Mouse (Mus musculus) adrenal gland, postnatal 25 days (tissue): ENCODE data around the gene Lin7c. TPM values are rescaled to one million over a fixed set of nuclear protein-coding genes. Genes with fewer than 3 reads are reported as not detected.
"Not testable (repeated sequence)": the region's sequence is repeated elsewhere in the genome, so short reads cannot be mapped to it uniquely, and the experiment has no call there.

Experiments used
- DNase-seq: peaks from one replicate; pipeline ENCODE4 v3.0.0; 2021; ENCODE audit warnings: mixed read lengths
- long read RNA-seq: library from polyadenylated mRNA; stranded (forward); transcript quantifications from one replicate; pipeline ENCODE4 v2.0.0, GENCODE M21; 2021
- total RNA-seq: library from RNA; stranded (reverse); gene quantifications from 2 replicates; pipeline ENCODE4 v1.2.3, GENCODE M21; 2021

Gene Lin7c
- total RNA-seq = 61.6 and 88.7 TPM in 2 replicates
- long read RNA-seq, full-length matches to known transcripts = 59 of 72 reads
- long read RNA-seq, partial matches to known transcripts = 12 of 72 reads
- long read RNA-seq, other reads (novel, unspliced or antisense) = 1 of 72 reads

DNA sequence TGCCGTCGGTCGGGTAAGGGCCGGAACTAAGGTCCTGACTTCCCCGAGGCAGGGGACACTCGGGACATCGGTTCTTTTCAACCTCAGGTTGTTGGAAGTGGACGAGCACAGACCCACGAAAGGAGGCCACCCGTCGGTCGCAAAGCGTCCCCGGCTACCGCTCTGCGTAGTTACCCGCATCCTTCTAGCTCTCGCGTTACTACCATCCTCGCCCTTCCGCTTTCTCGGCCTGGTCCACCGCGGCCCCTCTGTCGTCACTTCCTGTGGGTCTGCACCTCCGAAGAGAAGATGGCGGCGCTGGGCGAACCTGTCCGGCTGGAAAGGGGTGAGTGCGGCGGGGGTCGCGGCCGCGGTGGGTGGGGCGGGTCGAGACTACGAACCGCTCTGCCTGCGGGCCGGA lies at the start of gene Lin7c:
TSS of gene Lin7c (plus strand) at position 257 of the 400 bp plus-strand sequence.
- peak; percentile 93 for DNase-seq

GRCm38 (mm10) chr2:109846401-109846800 lies 44.3 kb upstream of the Lin7c start:
- DNase-seq = no peak

GRCm38 (mm10) chr2:109848305-109848704 lies 42.3 kb upstream of the Lin7c start:
- DNase-seq = no peak

GRCm38 (mm10) chr2:109848715-109849114 lies 41.9 kb upstream of the Lin7c start:
- DNase-seq = no peak

DNA sequence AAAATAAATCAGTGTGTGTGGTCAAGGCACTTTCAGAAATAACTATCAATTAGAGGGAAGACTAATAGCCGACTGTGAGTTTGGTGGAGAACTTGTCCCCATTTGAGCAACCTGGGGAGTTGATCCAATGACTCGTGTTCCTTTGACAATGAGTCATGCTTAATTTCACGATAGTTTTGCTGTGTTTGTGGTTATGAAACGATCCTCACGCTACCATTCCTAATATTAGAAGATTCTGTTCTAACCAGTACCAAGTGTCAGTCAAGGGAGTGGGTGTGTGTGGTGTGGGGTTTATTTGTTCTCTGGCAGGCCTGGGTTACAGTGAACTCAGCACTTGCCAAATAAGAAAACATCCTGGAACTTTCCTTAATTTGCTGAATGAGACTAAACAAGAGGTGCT lies 35.1 kb upstream of the Lin7c start:
- DNase-seq = no peak

DNA sequence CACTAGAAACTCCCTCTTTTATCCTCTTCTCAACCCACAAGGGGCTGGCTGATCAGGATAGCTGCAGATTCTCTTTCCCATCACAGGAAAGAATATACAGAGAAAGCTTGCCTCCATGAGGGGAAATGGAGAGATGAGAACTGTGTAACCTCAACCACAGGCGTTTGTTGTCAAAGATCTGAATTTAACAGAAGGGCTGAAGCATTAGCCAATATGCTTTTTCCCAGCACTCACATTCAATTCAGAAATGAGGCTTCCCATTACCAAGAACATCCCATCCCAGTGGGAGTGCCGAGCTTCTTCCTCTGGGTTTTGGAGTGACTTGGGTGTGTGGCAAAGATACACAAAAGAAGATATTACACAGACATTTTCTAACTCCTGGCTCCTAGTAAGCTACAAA lies 31.0 kb upstream of the Lin7c start:
- no peak for DNase-seq

DNA sequence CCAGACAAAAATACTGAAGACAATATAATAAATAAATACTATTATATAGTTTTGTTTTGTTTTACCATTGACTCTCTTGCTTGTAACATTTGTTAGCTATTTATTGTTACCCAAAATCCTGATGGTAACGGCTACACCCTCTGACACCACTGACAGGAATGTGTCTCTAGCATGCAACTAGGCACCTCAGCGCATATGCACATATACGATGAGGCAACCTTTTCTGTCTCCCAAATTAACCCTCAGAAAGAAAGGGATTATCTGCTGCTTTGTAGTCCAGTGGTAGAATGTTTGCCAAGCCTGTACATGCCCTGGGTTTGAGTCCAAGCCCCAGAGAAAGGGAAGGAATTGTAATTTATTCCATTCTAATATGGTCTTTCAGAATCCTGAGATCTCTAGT lies 29.8 kb upstream of the Lin7c start:
- DNase-seq = no peak

GRCm38 (mm10) chr2:109879429-109879828 lies 11.2 kb upstream of the Lin7c start:
- not testable (repeated sequence) for DNase-seq

DNA sequence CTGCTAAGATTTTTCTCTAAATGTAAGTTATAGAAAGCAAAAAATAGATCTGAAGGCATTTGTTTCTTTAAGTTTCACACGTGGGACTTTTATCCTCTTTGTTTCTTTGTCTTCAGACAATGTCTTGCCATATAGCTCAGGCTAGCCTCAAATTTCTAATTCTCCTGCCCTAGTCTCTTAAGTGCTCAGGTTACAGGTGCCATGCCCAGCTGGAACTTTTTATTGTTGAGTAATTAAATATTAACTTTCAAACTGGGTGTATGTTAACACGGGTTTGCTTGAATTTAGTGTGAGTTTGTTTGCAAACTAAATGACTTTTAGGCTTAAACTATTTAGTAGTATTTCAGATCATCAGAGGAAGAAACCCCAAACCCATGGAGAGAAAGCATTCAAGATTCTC lies 9.5 kb upstream of the Lin7c start:
- DNase-seq = no peak

GRCm38 (mm10) chr2:109881625-109882024 lies 9.0 kb upstream of the Lin7c start:
- no peak for DNase-seq

- no peak for DNase-seq
These were observed 6.5 kb upstream of the Lin7c start for GRCm38 (mm10) chr2:109884106-109884505.

DNA sequence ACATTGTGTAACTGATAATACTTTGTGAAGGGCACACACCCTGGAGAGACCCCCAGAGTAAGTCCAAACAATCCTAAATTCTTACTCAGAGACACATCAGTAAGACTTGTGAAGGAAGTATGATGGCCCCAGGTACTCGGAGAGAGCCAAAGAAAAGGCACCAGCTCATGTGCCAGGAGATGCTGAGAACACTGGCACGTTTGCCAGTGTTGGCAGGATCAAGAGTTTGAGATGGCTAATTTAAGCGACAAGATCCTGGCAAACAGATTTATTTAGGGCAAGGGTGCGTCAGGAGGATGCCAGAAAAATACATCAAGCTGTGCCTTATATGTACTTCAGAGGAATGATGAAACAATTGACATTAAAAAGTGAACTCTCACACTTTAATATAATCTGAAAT lies 6.1 kb upstream of the Lin7c start:
- DNase-seq = no peak

DNA sequence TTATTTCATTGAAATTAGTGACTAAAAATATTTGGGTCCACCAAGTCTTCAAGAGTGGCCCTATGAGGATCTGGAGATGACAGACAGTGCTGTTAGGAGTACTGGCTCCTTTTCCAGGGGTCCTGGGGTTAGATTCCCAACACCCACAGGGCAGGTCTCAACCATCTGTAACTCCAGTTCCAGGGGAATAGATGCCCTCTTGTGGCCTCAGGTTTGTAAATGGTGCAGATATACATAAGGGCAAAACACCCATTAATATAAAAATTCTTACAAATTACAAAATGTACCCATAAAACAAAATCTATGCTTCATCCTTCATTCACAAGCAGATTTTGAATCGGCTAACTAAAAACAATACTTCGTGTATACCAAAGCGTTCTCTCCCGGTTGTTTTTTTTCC lies 585 bp upstream of the Lin7c start:
- no peak for DNase-seq

GRCm38 (mm10) chr2:109891031-109891430 lies 378 bp downstream of the Lin7c start:
- no peak for DNase-seq

- no peak for DNase-seq
These were observed 818 bp downstream of the Lin7c start for GRCm38 (mm10) chr2:109891471-109891870.

GRCm38 (mm10) chr2:109896311-109896710 lies 5.7 kb downstream of the Lin7c start:
- no peak for DNase-seq

- DNase-seq = no peak
These were observed 12.2 kb downstream of the Lin7c start for GRCm38 (mm10) chr2:109902869-109903268.

DNA sequence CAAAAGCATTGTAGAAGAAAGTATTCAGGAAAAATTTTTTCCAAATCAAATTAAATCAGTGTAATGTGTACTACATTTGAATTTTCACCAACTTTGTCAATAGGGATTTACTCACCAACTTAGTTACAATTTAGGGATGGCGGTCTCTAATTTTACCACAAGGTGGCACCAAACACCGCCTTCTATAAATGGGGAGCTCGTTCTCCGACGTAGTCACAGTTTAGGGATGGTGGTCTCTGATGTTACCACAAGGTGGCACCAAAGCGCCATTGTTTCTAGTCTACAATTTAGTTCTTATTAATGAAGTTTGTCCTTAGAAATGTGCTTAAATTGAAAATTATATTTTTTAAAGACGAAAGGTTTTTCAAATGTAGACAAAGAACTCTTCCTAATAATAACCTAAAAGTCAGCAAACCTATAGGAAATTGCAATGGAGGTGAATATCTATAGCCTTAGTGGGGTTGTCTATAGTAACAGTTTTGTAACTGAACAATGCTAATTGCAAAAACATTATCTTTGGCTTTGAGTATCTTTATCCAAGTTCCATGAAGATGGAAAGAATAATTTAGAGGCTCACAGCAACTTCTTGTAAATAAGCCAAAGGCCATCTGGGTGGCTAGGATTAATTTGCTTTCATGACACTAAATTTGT lies 13.6 kb downstream of the Lin7c start:
- DNase-seq = peak; percentile 79

GRCm38 (mm10) chr2:109909122-109909521 lies 18.5 kb downstream of the Lin7c start:
- no peak for DNase-seq

DNA sequence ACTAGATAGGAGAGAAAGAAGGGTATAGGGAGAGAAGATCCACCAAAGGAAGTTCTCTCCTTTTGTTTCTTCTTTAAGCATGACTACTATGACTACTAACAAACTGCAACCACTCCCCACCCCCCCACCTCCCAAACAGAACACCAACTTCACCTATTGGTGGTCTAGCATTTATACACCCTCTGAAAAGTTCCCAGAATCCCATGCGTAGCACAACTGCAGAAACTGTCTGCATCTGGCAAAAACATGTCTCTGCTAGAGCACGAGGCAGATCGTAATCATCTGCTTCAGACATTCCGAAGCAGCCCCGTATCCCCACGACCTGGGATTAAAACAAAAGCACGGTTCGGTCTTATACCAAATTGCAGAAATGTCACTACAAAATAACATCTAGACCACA lies 21.6 kb downstream of the Lin7c start:
- no peak for DNase-seq

- DNase-seq = no peak
These were observed 22.1 kb downstream of the Lin7c start for GRCm38 (mm10) chr2:109912766-109913165.

DNA sequence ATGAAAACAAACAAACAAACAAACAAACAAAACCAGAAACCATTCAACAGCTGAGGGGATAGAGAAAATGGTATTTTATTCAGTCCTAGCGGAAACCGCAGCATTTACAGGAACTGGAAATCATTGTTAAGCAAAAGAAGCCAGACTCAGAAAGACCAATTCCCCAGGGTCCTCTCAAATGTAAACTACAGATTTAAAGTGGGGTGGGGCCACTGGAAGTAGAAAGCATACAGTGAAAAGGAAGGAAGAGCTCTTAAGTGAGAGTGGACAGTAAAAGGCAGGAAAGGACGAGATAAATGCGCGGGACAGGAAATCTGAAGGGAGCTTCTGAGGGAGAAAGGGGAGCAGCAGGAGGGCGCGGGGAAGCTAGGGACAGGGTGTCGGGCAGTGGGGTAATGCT lies 22.6 kb downstream of the Lin7c start:
- DNase-seq = no peak

- DNase-seq = no peak
These were observed 23.9 kb downstream of the Lin7c start for GRCm38 (mm10) chr2:109914601-109915000.

GRCm38 (mm10) chr2:109916782-109917495 lies 26.3 kb downstream of the Lin7c start:
- DNase-seq = no peak
